Mouse (Mus musculus) gastrocnemius, postnatal 4 days (tissue): Measurements from ENCODE around the gene H2afv. TPM values are rescaled to one million over a fixed set of nuclear protein-coding genes. Genes with fewer than 3 reads are reported as not detected.

Experiments used
- DNase-seq, 2 experiments: peaks; one replicate each; pipeline ENCODE4 v3.0.0; 2021 to 2022; ENCODE audit warnings: low spot score in 2 of 2, mixed read lengths in 2 of 2
- microRNA-seq: library from miRNA; unstranded; fragments of <30 nt; microRNA quantifications from one replicate; pipeline ENCODE4 v1.2.0, GENCODE M21; 2021
- total RNA-seq, 2 experiments: library from RNA; stranded (reverse); gene quantifications; 2 replicates each; pipeline ENCODE4 v1.2.3; 2021

The H2afv gene
- total RNA-seq, 2 experiments from 2014 or later: 96.2 to 97.0 TPM

GRCm38 (mm10) chr11:6391516-6392276 lies 52.5 kb downstream of the H2afv start:
- DNase-seq: no peak

GRCm38 (mm10) chr11:6390376-6391053 lies 53.7 kb downstream of the H2afv start:
- DNase-seq: no peak

- no peak for DNase-seq
Observed at GRCm38 (mm10) chr11:6389483-6389921, 54.7 kb downstream of the H2afv start.

- DNase-seq: peak; percentile 94 to 97
Observed at GRCm38 (mm10) chr11:6388726-6389413, 55.4 kb downstream of the H2afv start, which contains the start of gene Zmiz2. Gene Zmiz2 (plus strand): TSS chr11:6389074.

GRCm38 (mm10) chr11:6388126-6388725 lies 56.0 kb downstream of the H2afv start:
- no peak for DNase-seq

GRCm38 (mm10) chr11:6380916-6381315 lies 63.3 kb downstream of the H2afv start:
- no peak for DNase-seq

Small RNA genes lying within 50 kb of the gene (microRNA-seq; reads per million reads assigned to microRNA genes)
- gene Gm22123 (not detected), gene Mir7651 (1.1 reads per million)

Other genes with a start within 250 kb of the H2afv start
- gene A730071L15Rik, start 244.4 kb downstream of the H2afv start, total RNA-seq: under 1 TPM; 0.21 to 0.44 TPM
- 10 to 100 TPM; 56.4 to 61.0 TPM for gene Nudcd3, start 244.0 kb downstream of the H2afv start, total RNA-seq
- under 1 TPM; 0.05 to 0.12 TPM for gene Npc1l1, start 214.3 kb downstream of the H2afv start, total RNA-seq
- gene Ddx56, start 176.7 kb downstream of the H2afv start, total RNA-seq: 10 to 100 TPM; 35.1 to 40.9 TPM
- gene Tmed4, start 169.6 kb downstream of the H2afv start, total RNA-seq: 10 to 100 TPM; 70.1 to 72.9 TPM
- 100 to 1,000 TPM; 340 to 351 TPM for gene Ogdh, start 152.8 kb downstream of the H2afv start, total RNA-seq
- gene Zmiz2, start 55.4 kb downstream of the H2afv start, total RNA-seq: 10 to 100 TPM; 35.6 to 40.1 TPM
- 1,000 to 10,000 TPM; 1,218 to 1,228 TPM for gene Ppia, start 29.0 kb downstream of the H2afv start, total RNA-seq
- 10 to 100 TPM; 84.0 to 90.4 TPM for gene Purb, start 31.5 kb upstream of the H2afv start, total RNA-seq
- gene Myo1g, start 76.5 kb upstream of the H2afv start, total RNA-seq: 1 to 10 TPM; 3.0 to 3.4 TPM
- 10 to 100 TPM; 40.2 to 50.8 TPM for gene Ccm2, start 102.4 kb upstream of the H2afv start, total RNA-seq
- 1 to 10 TPM; 2.0 to 2.2 TPM for gene Nacad, start 161.6 kb upstream of the H2afv start, total RNA-seq
- gene Tbrg4, start 181.6 kb upstream of the H2afv start, total RNA-seq: 10 to 100 TPM; 55.1 to 59.1 TPM
- gene Wap, start 194.2 kb upstream of the H2afv start, total RNA-seq: not detected
- gene Ramp3, start 214.1 kb upstream of the H2afv start, total RNA-seq: 1 to 10 TPM in 1 of 2 experiments, under 1 TPM in 1; 0.98 to 1.7 TPM